Mouse (Mus musculus) liver, embryonic 14.5 days (tissue): ENCODE measurements around the gene Them7.

Experiments
- CTCF ChIP-seq: IDR thresholded peaks from 2 replicates; pipeline ENCODE4 v1.5.1; 2016; ENCODE audit warnings: antibody characterized with exemption, low read depth, control low read depth
- EP300 ChIP-seq: IDR thresholded peaks from 2 replicates; pipeline ENCODE4 v1.6.1; 2016; ENCODE audit warnings: antibody characterized with exemption, low read depth

GRCm38 (mm10) chr2:105223606-105224005 is 514 bp upstream of the Them7 start:
- TF ChIP-seq CTCF (no peak), EP300 (no peak)
